Mouse (Mus musculus): ENCODE measurements around the gene Slit1. TPM values are rescaled to one million over a fixed set of nuclear protein-coding genes. Genes with fewer than 3 reads are reported as not detected.

Slit1 gene
- polyA plus RNA-seq (2017; shearing (Covaris generic)) = not detected

GRCm38 (mm10) chr19:41743396-41743795 is at the start of gene Slit1:
Gene Slit1, minus strand, starts transcription at chr19:41743665.

GRCm38 (mm10) chr19:41581706-41582420 is 161.6 kb downstream of the Slit1 start, which contains the start of gene Gm340:
Gene Gm340, plus strand, starts transcription at chr19:41582370.

Other genes starting within 250 kb of the Slit1 start
- 7.7 TPM for gene Gm340, start 161.3 kb downstream of the Slit1 start, polyA plus RNA-seq (2017; shearing (Covaris generic))
- gene Arhgap19, start 58.4 kb upstream of the Slit1 start, polyA plus RNA-seq (2017; shearing (Covaris generic)) = 2.7 TPM
- gene Frat1, start 86.3 kb upstream of the Slit1 start, polyA plus RNA-seq (2017; shearing (Covaris generic)) = 10.1 TPM
- 212 TPM for gene Frat2, start 104.5 kb upstream of the Slit1 start, polyA plus RNA-seq (2017; shearing (Covaris generic))
- gene Rrp12, start 152.5 kb upstream of the Slit1 start, polyA plus RNA-seq (2017; shearing (Covaris generic)) = 38.0 TPM
- gene Pgam1, start 168.3 kb upstream of the Slit1 start, polyA plus RNA-seq (2017; shearing (Covaris generic)) = 79.2 TPM
- gene Exosc1, start 189.8 kb upstream of the Slit1 start, polyA plus RNA-seq (2017; shearing (Covaris generic)) = 81.5 TPM
- 40.5 TPM for gene Zdhhc16, start 189.8 kb upstream of the Slit1 start, polyA plus RNA-seq (2017; shearing (Covaris generic))
- 72.7 TPM for gene Mms19, start 237.5 kb upstream of the Slit1 start, polyA plus RNA-seq (2017; shearing (Covaris generic))
- gene Ubtd1, start 238.1 kb upstream of the Slit1 start, polyA plus RNA-seq (2017; shearing (Covaris generic)) = 7.1 TPM

All from naive thymus-derived CD4-positive, alpha-beta T cell, adult 5 months (primary cell).